Mouse (Mus musculus) right cerebral cortex, adult 18-20 months (tissue): ENCODE data around the gene Gm16381.
"Not testable (repeated sequence)": the region's sequence is repeated elsewhere in the genome, so short reads cannot be mapped to it uniquely, and the experiment has no call there.

Source experiments
- DNase-seq: peaks from one replicate; pipeline ENCODE4 v3.0.0; 2022; ENCODE audit warnings: mixed read lengths

Gene Gm16381

DNA sequence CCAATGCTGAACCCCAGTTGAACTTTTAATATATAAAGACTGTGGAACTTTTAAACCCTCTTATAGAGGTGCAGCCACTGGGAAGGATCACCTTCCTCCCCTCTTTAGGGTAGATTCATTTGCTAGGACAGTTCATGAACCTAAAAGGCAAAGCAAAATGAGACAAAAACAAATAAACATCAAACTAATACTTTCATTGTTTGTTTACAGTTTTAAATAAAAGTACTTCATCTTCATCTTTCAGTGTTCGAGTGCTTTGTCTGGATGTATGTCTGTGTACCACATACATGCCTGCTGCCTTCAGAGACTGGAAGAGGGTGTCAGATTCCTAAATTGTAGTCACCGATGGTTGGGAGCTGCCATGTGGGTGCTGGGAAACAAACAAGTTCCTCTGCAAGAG lies at the start of gene Gm16381:
Gene Gm16381 (minus strand): TSS at position 101 of the 400 bp plus-strand sequence.
- not testable (repeated sequence) for DNase-seq

DNA sequence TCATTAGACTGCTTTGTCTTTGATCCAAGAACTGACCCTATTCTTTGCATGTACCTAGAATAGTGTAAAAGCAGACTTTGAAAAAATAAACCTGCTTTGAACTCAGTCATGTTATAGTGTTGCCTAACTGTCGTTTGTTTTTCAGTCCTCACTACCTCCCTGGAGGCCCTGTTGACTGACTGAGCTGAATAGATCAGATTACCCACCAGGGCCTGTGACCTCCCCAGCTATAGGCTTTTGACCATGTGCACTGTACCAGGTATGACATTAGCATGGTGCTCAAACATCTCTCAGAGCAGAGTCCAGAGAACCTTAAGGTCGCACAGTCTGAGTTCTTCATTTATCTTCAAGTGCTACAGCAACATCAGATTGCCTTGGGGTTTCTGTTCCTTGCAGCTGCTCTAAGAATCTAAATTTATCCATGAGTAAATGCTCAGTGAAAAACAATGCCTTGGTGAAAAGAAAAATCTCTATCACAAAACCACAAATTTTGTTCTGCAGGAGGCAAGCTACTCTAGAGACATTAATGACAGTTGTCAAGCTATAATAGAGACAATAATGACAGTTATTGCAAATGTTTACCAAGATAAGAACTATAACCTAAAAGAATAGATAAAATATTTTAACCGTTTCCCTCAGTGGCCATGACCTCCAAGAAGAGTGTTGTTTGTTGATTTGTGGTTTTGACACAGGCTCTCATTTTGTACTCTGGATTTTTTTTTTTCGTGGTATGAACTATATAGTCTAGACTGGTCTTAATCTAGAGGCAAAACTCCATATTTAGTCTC lies 8.7 kb upstream of the Gm16381 start:
- DNase-seq, result not testable (repeated sequence)

DNA sequence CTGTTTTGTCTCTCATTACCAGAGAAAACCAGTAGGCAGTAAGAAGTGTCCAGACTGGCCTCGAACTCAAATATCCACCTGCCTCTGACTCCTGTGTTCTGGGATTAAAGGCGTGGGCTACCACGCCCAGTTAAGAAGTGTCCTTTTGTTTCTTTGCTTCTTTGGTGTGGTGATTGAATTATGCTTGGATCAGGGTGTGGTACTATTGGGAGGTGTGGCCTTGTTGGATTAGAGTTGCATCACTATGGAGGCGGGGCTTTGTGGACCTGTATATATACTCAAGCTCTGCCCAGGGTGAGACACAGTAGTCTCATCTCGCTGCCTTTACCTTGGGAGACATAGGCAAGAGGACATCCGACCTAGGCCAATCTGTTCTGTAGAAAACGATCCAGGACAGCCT lies 25.9 kb downstream of the Gm16381 start, which contains the start of gene Gm4027:
Gene Gm4027 (plus strand): TSS at position 301 of the 400 bp plus-strand sequence.
- not testable (repeated sequence) for DNase-seq

DNA sequence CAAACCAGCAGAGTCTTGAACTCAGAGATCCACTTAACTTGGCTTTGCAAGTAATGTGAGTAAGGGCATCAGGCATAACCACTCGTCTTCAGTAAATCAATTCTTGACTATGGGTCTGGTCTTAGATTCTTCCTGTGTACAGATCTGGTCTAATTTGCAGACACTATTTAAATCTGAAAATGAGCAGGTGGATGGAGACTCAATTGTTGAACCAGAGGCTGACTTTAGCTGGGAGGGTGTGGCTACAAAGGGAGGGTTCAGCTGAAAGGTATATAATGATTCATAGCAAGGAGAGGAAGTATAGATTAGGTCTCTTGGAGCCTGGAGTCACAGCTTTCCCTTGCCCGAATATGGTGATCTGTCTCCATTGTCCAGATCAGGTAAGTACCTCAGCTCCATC lies 42.0 kb downstream of the Gm16381 start, which contains the start of gene Oog1:
Gene Oog1 (plus strand): TSS at position 301 of the 400 bp plus-strand sequence.
- not testable (repeated sequence) for DNase-seq

DNA sequence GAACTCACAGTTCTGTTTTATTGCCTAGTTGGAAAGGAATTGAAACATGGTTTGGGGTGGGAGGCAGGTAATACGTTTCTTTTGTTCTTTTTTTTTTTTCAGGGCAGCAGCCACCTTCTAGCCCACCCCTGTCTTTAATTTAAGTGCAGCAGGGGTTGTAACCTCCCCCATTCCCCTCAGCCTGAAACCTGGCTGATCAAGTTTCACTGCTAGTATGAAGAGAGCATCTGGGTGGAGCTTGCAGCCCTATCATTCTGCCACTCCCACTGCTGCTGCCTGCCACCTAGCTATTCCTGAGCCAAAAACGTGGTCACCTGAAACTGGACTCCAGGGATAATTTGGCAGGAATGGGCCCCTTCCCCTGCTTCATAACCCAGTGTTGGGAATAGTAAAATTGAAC lies 43.0 kb downstream of the Gm16381 start:
- DNase-seq, result not testable (repeated sequence)
